Mouse (Mus musculus) kidney, adult 18-20 months (tissue): ENCODE results near the gene Fsd1l.

Experiments used
- DNase-seq: peaks from one replicate; pipeline ENCODE4 v3.0.0; 2021

Fsd1l gene

DNA sequence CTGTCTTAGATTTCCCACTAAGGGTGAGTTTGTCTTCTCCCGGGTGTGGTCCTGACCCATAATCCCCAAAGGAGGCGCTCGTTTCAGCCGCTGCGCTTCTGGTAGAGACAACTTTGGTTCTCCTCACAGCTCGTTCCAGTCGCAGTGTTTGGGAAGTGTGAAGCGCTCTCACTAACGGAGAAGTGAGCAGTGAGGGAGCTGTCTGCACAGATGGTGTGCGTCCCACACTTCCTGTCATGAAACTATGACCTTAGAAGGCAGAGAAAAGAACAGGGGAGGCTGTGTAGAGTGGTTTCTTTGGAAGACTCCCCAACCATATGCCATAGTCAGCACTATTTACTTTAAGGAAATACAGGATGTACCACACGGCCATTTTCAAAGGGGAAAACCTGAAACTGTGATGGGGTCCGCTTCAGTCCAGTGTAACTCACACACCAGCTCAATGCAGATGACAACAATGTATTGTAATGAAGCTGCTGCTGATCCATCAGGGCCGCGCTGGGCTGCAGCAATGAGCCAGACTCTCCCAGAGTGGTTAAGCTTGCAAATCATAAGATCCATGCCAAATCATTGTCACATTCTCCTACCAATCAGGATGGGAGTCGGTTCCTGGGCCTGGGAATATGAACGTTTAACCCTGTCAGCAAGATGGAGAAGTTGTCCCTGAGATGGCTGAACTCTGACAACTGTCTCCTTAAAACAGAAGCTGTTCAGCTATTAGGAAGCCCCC, 119.3 kb downstream of the Fsd1l start:
- DNase-seq = no peak
